Mouse (Mus musculus): ENCODE results near the gene Ccdc181. TPM values are rescaled to one million over a fixed set of nuclear protein-coding genes. Genes with fewer than 3 reads are reported as not detected.
A peak's percentile ranks its signal among the peaks of the same experiment; 100 is the strongest.

The Ccdc181 gene
- polyA plus RNA-seq, 1 experiment from 2014 or later = 30.5 TPM

DNA sequence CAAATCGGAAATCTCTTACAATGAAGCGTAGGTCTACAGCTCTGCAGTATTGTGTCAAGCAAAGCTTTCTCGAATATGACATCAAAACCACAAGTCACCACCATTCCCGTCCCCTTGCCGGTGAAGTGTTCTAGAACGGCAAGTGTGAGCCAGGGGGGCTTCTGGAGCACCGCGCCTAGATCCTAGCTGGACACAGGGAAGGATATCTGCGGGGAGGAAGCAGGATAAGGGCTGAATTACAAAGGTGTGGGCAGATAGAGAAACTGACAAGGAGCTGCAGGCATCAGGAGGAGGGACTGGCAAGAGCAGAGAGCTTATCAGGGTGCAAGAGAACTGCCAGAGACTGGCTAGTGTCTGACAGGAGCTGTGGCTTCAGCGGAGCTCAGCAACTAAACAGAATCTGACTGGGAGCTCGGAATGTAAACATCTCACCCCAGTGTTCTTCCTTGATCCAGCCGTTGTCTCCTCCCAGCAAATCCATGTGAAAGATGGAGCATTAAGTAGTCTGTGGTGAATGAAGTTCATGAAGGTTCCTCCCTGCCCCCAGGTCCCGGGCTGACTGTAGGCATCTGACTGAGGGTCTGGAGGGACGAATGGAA lies 44.3 kb downstream of the Ccdc181 start:
- Histone ChIP-seq H3K27me3 (ENCODE audit: control insufficient read depth, insufficient read depth, low read depth, low read length) (no peaks in the 10 kb centered on the region), H3K9ac (ENCODE audit: low read depth, low read length) (no peak overlapping the region), H3K9me3 (replicated peaks; ENCODE audit: control insufficient read depth, low read length, poor library complexity, severe bottlenecking) (no peaks in the 10 kb centered on the region), H3K4me1 (ENCODE audit: control insufficient read depth, insufficient read depth, low read length) (peaks cover 2% of the 10 kb centered on the region; the same call in 1 of the 2 replicates), H3K36me3 (ENCODE audit: control insufficient read depth, insufficient read depth, low read length) (no peaks in the 10 kb centered on the region), H3K27ac (ENCODE audit: low read length) (no peak overlapping the region), H3K4me2 (ENCODE audit: low read length) (no peak overlapping the region), H3K4me3 (ENCODE audit: low read depth, low read length) (no peak overlapping the region)
- WGBS = 79% methylated on average over 14 of the region's 14 CpGs
- ATAC-seq = no peak

DNA sequence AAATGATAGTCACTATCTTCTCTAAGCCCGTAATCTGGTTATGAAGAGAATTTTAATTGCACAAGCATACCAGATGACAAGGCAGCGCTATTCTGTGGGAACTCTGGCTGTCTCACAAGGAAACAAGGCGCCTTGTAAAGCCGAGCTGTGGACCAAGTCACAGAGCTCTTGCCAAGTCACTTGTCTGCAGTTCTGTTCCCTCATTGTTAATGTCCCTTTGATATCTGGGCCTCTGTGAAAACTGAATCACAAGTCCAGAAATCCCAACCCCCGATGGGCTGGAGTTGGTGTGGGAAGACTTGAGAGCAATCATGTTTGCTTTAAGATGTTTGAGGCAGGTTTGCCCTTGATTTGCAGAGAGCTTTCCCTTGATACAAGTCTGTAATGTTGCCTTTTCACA lies 45.3 kb downstream of the Ccdc181 start:
- peaks cover 2% of the 10 kb centered on the region; the same call in 1 of the 2 replicates for H3K4me1 ChIP-seq (ENCODE audit: control insufficient read depth, insufficient read depth, low read length)
- no peak overlapping the region for H3K27ac ChIP-seq (ENCODE audit: low read length)
- no peak overlapping the region for H3K4me3 ChIP-seq (ENCODE audit: low read depth, low read length)
- no peaks in the 10 kb centered on the region for H3K9me3 ChIP-seq (replicated peaks; ENCODE audit: control insufficient read depth, low read length, poor library complexity, severe bottlenecking)
- no peak for ATAC-seq
- H3K36me3 ChIP-seq (ENCODE audit: control insufficient read depth, insufficient read depth, low read length) = no peaks in the 10 kb centered on the region
- WGBS = 43% methylated on average over 5 of the region's 5 CpGs
- no peaks in the 10 kb centered on the region for H3K27me3 ChIP-seq (ENCODE audit: control insufficient read depth, insufficient read depth, low read depth, low read length)
- no peak overlapping the region for H3K4me2 ChIP-seq (ENCODE audit: low read length)
- H3K9ac ChIP-seq (ENCODE audit: low read depth, low read length) = no peak overlapping the region

DNA sequence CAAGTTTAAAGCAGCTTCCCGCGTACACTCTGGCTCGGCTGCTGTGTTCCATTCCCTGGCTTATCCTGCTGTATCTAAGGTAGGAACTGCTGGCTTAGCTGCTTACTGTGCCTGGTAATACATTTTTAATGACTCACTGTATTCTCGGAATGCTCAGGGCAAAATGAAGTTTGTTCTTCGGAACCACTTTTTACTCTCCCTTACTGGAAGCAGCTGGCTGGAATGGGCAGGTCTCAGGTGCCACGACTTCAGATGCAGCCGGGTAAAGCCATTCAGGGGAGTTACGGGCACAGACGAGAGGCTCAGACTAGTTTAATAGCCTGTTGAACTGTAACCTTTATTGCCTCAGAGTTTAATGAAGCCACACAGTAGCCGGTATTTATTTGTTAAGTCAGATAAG lies 46.0 kb downstream of the Ccdc181 start:
- Histone ChIP-seq H3K4me2 (ENCODE audit: low read length) (no peak overlapping the region), H3K4me1 (ENCODE audit: control insufficient read depth, insufficient read depth, low read length) (peaks cover 2% of the 10 kb centered on the region; the same call in 1 of the 2 replicates), H3K9me3 (replicated peaks; ENCODE audit: control insufficient read depth, low read length, poor library complexity, severe bottlenecking) (no peaks in the 10 kb centered on the region), H3K27ac (ENCODE audit: low read length) (peak overlapping the region; percentile 17), H3K36me3 (ENCODE audit: control insufficient read depth, insufficient read depth, low read length) (no peaks in the 10 kb centered on the region), H3K9ac (ENCODE audit: low read depth, low read length) (no peak overlapping the region), H3K27me3 (ENCODE audit: control insufficient read depth, insufficient read depth, low read depth, low read length) (no peaks in the 10 kb centered on the region), H3K4me3 (ENCODE audit: low read depth, low read length) (no peak overlapping the region)
- ATAC-seq = no peak
- 60% methylated on average over 10 of the region's 10 CpGs for WGBS

DNA sequence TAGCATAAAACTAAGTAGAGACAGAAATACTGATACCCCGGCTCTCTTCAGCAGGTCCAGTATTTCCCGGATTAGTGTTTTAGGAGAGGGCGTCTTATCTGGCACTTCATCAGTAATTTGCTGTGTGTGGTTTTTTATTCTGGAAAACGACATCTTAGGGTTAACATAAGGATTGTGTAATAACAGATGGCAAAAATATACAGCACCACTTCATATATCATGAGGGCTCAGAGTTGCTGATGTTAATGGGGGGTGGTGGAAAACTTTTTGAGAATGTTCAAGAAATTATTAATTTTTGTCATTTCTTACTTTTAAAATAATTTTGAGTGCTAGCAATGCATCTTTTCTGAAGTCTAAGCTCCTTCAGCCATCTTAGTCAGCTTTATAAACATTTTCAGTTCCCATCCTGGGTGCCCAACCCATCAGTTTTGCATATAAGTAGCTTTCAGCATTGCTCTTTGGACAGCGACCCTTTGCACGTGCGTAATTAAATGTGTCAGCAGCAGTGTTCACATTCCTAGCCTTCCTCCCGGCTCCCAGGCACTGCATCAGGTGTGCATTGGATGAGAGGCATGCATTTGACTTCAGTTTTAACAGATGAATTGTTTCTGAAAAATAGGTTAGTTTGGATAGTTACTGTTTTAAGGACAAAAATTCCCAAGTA lies 47.7 kb downstream of the Ccdc181 start:
- 90% methylated on average over 8 of the region's 8 CpGs for WGBS
- no peak overlapping the region for H3K4me2 ChIP-seq (ENCODE audit: low read length)
- no peak for ATAC-seq
- H3K36me3 ChIP-seq (ENCODE audit: control insufficient read depth, insufficient read depth, low read length) = no peaks in the 10 kb centered on the region
- no peak overlapping the region for H3K4me3 ChIP-seq (ENCODE audit: low read depth, low read length)
- no peaks in the 10 kb centered on the region for H3K9me3 ChIP-seq (replicated peaks; ENCODE audit: control insufficient read depth, low read length, poor library complexity, severe bottlenecking)
- peaks cover 5% of the 10 kb centered on the region; the same call in 1 of the 2 replicates for H3K4me1 ChIP-seq (ENCODE audit: control insufficient read depth, insufficient read depth, low read length)
- no peaks in the 10 kb centered on the region for H3K27me3 ChIP-seq (ENCODE audit: control insufficient read depth, insufficient read depth, low read depth, low read length)
- no peak overlapping the region for H3K27ac ChIP-seq (ENCODE audit: low read length)
- no peak overlapping the region for H3K9ac ChIP-seq (ENCODE audit: low read depth, low read length)

DNA sequence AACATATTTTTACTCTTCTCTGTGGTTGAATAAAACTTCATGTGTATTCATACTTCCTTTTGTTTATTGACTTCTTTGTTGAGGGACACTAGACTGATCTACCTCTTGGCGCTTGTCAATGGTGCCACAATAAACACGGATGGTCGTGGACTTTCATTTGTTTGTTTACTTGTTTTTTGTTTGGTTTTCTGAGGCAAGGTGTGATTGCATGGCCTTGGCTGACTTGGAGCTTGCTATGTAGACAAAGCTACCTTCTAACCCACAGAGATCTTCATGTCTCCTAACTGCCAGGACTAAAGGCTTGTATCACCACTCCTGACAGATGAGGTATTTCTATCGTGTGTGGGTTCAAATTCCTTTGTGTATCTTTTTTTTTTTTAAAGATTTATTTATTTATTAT lies 48.8 kb downstream of the Ccdc181 start:
- H3K27me3 ChIP-seq (ENCODE audit: control insufficient read depth, insufficient read depth, low read depth, low read length) = no peaks in the 10 kb centered on the region
- H3K4me3 ChIP-seq (ENCODE audit: low read depth, low read length) = no peak overlapping the region
- H3K36me3 ChIP-seq (ENCODE audit: control insufficient read depth, insufficient read depth, low read length) = no peaks in the 10 kb centered on the region
- ATAC-seq = no peak
- H3K27ac ChIP-seq (ENCODE audit: low read length) = no peak overlapping the region
- peaks cover 5% of the 10 kb centered on the region; the same call in 1 of the 2 replicates for H3K4me1 ChIP-seq (ENCODE audit: control insufficient read depth, insufficient read depth, low read length)
- H3K4me2 ChIP-seq (ENCODE audit: low read length) = no peak overlapping the region
- no peaks in the 10 kb centered on the region for H3K9me3 ChIP-seq (replicated peaks; ENCODE audit: control insufficient read depth, low read length, poor library complexity, severe bottlenecking)
- H3K9ac ChIP-seq (ENCODE audit: low read depth, low read length) = no peak overlapping the region
- 93% methylated on average over 4 of the region's 4 CpGs for WGBS

DNA sequence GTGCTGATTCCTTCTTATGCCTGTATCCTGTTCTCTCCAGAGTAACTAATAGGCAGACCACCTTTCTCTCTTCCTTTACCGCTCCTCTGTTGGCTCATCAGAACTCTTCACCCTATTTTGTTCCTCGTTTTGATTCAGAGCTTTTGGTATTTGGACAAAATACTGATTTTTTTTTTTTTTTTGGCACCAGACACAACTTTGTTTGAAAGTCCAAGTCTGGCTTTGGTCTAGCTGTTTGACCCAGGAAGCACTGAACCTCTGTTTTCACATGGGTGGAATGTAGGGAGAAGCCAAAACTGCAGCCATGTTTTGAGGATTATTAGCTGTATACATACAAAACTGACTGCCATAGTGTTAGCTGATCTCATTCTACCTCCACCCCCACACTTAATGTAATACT lies 49.5 kb downstream of the Ccdc181 start:
- no peak overlapping the region for H3K9ac ChIP-seq (ENCODE audit: low read depth, low read length)
- no peak overlapping the region for H3K4me2 ChIP-seq (ENCODE audit: low read length)
- no peaks in the 10 kb centered on the region for H3K27me3 ChIP-seq (ENCODE audit: control insufficient read depth, insufficient read depth, low read depth, low read length)
- H3K4me3 ChIP-seq (ENCODE audit: low read depth, low read length) = no peak overlapping the region
- H3K36me3 ChIP-seq (ENCODE audit: control insufficient read depth, insufficient read depth, low read length) = no peaks in the 10 kb centered on the region
- 94% methylated on average over 2 of the region's 2 CpGs for WGBS
- H3K27ac ChIP-seq (ENCODE audit: low read length) = no peak overlapping the region
- peaks cover 3% of the 10 kb centered on the region; the same call in 1 of the 2 replicates for H3K4me1 ChIP-seq (ENCODE audit: control insufficient read depth, insufficient read depth, low read length)
- no peaks in the 10 kb centered on the region for H3K9me3 ChIP-seq (replicated peaks; ENCODE audit: control insufficient read depth, low read length, poor library complexity, severe bottlenecking)
- no peak for ATAC-seq

DNA sequence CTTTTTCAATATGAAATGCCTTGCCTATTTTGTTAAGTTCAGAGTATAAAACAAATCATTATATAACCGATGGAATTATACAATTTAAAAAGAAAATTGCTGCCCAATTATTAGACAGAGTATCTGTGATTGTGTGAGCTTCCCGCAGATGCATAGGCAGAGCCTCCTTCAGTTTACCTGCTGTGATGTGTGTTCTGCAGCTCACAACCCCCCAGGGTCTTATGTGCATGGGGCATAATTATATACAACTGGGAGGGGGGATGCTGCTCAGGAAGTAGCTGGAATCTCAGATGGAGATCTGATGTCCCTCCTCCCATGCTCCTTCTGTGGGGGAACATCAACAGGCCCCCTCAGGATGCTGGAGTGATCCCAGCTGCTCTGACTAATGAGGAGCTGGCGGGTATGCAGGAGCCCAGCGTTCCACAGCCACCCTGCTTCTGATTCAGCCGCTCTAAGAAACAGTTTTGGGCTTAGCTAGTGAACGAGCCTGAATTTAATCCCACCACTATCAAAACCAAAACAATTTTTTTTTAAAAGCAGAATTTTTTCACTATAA lies 51.3 kb downstream of the Ccdc181 start:
- peak; percentile 84; the same call in 1 of the 2 replicates for ATAC-seq
- Histone ChIP-seq H3K9ac (ENCODE audit: low read depth, low read length) (no peak overlapping the region), H3K27ac (ENCODE audit: low read length) (peak overlapping the region; percentile 17; the same call in 1 of the 2 replicates), H3K27me3 (ENCODE audit: control insufficient read depth, insufficient read depth, low read depth, low read length) (no peaks in the 10 kb centered on the region), H3K36me3 (ENCODE audit: control insufficient read depth, insufficient read depth, low read length) (no peaks in the 10 kb centered on the region), H3K9me3 (replicated peaks; ENCODE audit: control insufficient read depth, low read length, poor library complexity, severe bottlenecking) (no peaks in the 10 kb centered on the region), H3K4me1 (ENCODE audit: control insufficient read depth, insufficient read depth, low read length) (0 out of 2 replicates have a peak, but pooled peaks cover 3% of the 10 kb centered on the region), H3K4me3 (ENCODE audit: low read depth, low read length) (no peak overlapping the region), H3K4me2 (ENCODE audit: low read length) (no peak overlapping the region)
- 42% methylated on average over 6 of the region's 6 CpGs for WGBS

DNA sequence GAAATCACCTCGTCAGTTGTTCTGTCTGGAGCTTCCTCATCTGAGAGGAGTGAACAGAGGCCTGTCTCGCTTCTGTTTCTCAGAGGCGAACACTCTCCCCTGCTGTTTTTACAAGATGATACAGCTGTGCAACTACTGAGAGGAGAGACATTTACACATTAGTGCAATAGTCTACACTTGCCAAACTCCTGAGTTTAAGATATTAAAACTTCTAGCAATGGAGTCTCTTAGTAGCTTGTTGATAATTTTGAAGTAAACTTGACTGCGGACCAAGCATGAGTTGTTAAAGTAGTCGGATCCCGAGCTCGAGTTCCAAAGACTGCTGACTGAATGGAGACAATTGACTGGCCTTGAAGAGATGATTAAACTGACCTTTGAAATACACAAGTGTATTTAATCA lies 52.4 kb downstream of the Ccdc181 start:
- no peaks in the 10 kb centered on the region for H3K9me3 ChIP-seq (replicated peaks; ENCODE audit: control insufficient read depth, low read length, poor library complexity, severe bottlenecking)
- 77% methylated on average over 7 of the region's 7 CpGs for whole genome bisulfite sequencing
- H3K4me3 ChIP-seq (ENCODE audit: low read depth, low read length) = no peak overlapping the region
- H3K4me2 ChIP-seq (ENCODE audit: low read length) = no peak overlapping the region
- no peak overlapping the region for H3K27ac ChIP-seq (ENCODE audit: low read length)
- 0 out of 2 replicates have a peak, but pooled peaks cover 3% of the 10 kb centered on the region for H3K4me1 ChIP-seq (ENCODE audit: control insufficient read depth, insufficient read depth, low read length)
- H3K9ac ChIP-seq (ENCODE audit: low read depth, low read length) = no peak overlapping the region
- H3K27me3 ChIP-seq (ENCODE audit: control insufficient read depth, insufficient read depth, low read depth, low read length) = no peaks in the 10 kb centered on the region
- peaks cover 3% of the 10 kb centered on the region; the same call in 1 of the 2 replicates for H3K36me3 ChIP-seq (ENCODE audit: control insufficient read depth, insufficient read depth, low read length)
- ATAC-seq = no peak

DNA sequence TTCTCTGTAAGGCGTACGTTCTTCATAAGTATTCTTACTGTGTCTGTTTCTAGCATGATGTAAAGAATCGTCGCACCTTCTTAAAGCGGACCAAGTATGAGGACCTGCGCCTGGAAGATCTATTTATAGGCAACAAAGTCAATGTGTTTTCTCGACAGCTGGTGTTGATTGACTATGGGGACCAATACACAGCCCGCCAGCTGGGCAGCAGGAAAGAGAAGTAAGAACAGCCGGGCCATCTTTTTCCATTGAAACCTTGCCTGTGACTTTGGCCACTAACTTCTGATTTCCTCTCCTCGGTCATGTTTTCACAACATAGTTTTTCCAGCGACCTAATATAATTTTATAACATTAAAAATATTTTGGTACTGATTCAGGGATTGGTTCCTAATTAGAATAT lies 57.2 kb downstream of the Ccdc181 start:
- 91% methylated on average over 11 of the region's 11 CpGs for WGBS
- H3K27me3 ChIP-seq (ENCODE audit: control insufficient read depth, insufficient read depth, low read depth, low read length) = no peaks in the 10 kb centered on the region
- H3K9ac ChIP-seq (ENCODE audit: low read depth, low read length) = no peak overlapping the region
- no peak overlapping the region for H3K4me2 ChIP-seq (ENCODE audit: low read length)
- no peak overlapping the region for H3K27ac ChIP-seq (ENCODE audit: low read length)
- no peak overlapping the region for H3K4me3 ChIP-seq (ENCODE audit: low read depth, low read length)
- no peak for ATAC-seq
- no peaks in the 10 kb centered on the region for H3K4me1 ChIP-seq (ENCODE audit: control insufficient read depth, insufficient read depth, low read length)
- H3K9me3 ChIP-seq (replicated peaks; ENCODE audit: control insufficient read depth, low read length, poor library complexity, severe bottlenecking) = no peaks in the 10 kb centered on the region
- peaks cover 13% of the 10 kb centered on the region; the same call in 1 of the 2 replicates for H3K36me3 ChIP-seq (ENCODE audit: control insufficient read depth, insufficient read depth, low read length)

Data from midbrain, embryonic 16.5 days (tissue).